Mouse (Mus musculus) megakaryocyte, adult 5-6 weeks (primary cell): ENCODE measurements around the gene 2010111I01Rik. TPM values are rescaled to one million over a fixed set of nuclear protein-coding genes. Genes with fewer than 3 reads are reported as not detected.

Source experiments
- ATAC-seq: 2 replicates; pipeline ENCODE4 v1.8.0; 2016; ENCODE audit warnings: mild to moderate bottlenecking, inconsistent platforms; ENCODE audit not compliant: poor library complexity, severe bottlenecking
- total RNA-seq, 2 experiments: library from RNA; stranded (forward) in 1 of 2; stranded (reverse) in 1 of 2; fragments of 153-499, 151-499 nt in 1 of 2; fragments of 221-1000, 200-1000 nt in 1 of 2; gene quantifications; 2 replicates each; pipeline versions ENCODE4 v1.2.3 to v1.2.4; 2015 to 2017

The 2010111I01Rik gene
- total RNA-seq (2015) (18.1 and 20.1 TPM in 2 replicates), total RNA-seq (2017) (21.5 and 21.9 TPM in 2 replicates)

GRCm38 (mm10) chr13:62964640-62965311 lies at the start of gene 2010111I01Rik:
TSS of gene 2010111I01Rik (plus strand) at chr13:62964893.
- peak; percentile 99 for ATAC-seq

- no peak for ATAC-seq
These were observed 48.0 kb upstream of the 2010111I01Rik start for GRCm38 (mm10) chr13:62916675-62917074.

GRCm38 (mm10) chr13:62917416-62918110 lies 47.1 kb upstream of the 2010111I01Rik start:
- no peak for ATAC-seq

GRCm38 (mm10) chr13:62919647-62920341 lies 44.9 kb upstream of the 2010111I01Rik start:
- peak; percentile 69 for ATAC-seq

- no peak for ATAC-seq
These were observed 42.0 kb upstream of the 2010111I01Rik start for GRCm38 (mm10) chr13:62922645-62923044.

GRCm38 (mm10) chr13:62923182-62923581 lies 41.5 kb upstream of the 2010111I01Rik start:
- no peak for ATAC-seq

GRCm38 (mm10) chr13:62926479-62926878 lies 38.2 kb upstream of the 2010111I01Rik start:
- peak; percentile 54 for ATAC-seq

- no peak for ATAC-seq
These were observed 37.2 kb upstream of the 2010111I01Rik start for GRCm38 (mm10) chr13:62927470-62927869.

GRCm38 (mm10) chr13:62929144-62929543 lies 35.5 kb upstream of the 2010111I01Rik start:
- ATAC-seq = peak; percentile 30; the same call in 1 of the 2 replicates

GRCm38 (mm10) chr13:62929766-62930389 lies 34.8 kb upstream of the 2010111I01Rik start:
- ATAC-seq = no peak

GRCm38 (mm10) chr13:62932452-62932851 lies 32.2 kb upstream of the 2010111I01Rik start:
- no peak for ATAC-seq

GRCm38 (mm10) chr13:62939371-62939770 lies 25.3 kb upstream of the 2010111I01Rik start:
- ATAC-seq = no peak

GRCm38 (mm10) chr13:62939797-62940196 lies 24.9 kb upstream of the 2010111I01Rik start:
- no peak for ATAC-seq

- ATAC-seq = no peak
These were observed 24.0 kb upstream of the 2010111I01Rik start for GRCm38 (mm10) chr13:62940721-62941120.

- no peak for ATAC-seq
These were observed 23.2 kb upstream of the 2010111I01Rik start for GRCm38 (mm10) chr13:62941341-62942005.

GRCm38 (mm10) chr13:62943274-62943830 lies 21.3 kb upstream of the 2010111I01Rik start:
- ATAC-seq = peak; percentile 86

GRCm38 (mm10) chr13:62944109-62944508 lies 20.6 kb upstream of the 2010111I01Rik start:
- peak; percentile 25; the same call in 1 of the 2 replicates for ATAC-seq

- no peak for ATAC-seq
These were observed 15.0 kb upstream of the 2010111I01Rik start for GRCm38 (mm10) chr13:62949560-62950188.

- ATAC-seq = peak; percentile 66
These were observed 13.1 kb upstream of the 2010111I01Rik start for GRCm38 (mm10) chr13:62951606-62952005.

GRCm38 (mm10) chr13:62952047-62952446 lies 12.6 kb upstream of the 2010111I01Rik start:
- ATAC-seq = no peak
